Mouse (Mus musculus) heart, embryonic 16.5 days (tissue): Measurements from ENCODE around the gene Sgf29. TPM values are rescaled to one million over a fixed set of nuclear protein-coding genes. Genes with fewer than 3 reads are reported as not detected.
A peak's percentile ranks its signal among the peaks of the same experiment; 100 is the strongest.

Experiments
- ATAC-seq: fragments of 200-750 bp; cut with Nextera tagmentation; replicated peaks from 2 replicates; pipeline ENCODE4 v1.8.0; 2017; ENCODE audit warnings: moderate number of reproducible peaks; ENCODE audit not compliant: insufficient read depth, low FRiP score; ENCODE audit errors: extremely low read depth
- H3K27ac ChIP-seq: fragments of 300-500 bp; sonication (generic); 2 replicates; pipeline ENCODE4 v1.5.1; 2014; ENCODE audit warnings: mild to moderate bottlenecking, low read length, control low read depth, moderate library complexity
- H3K27me3 ChIP-seq: fragments of 300-500 bp; sonication (generic); 2 replicates; pipeline ENCODE4 v1.6.1; 2014; ENCODE audit warnings: low read length, mixed read lengths; ENCODE audit not compliant: control insufficient read depth, insufficient read depth
- H3K36me3 ChIP-seq: fragments of 300-500 bp; sonication (generic); 2 replicates; pipeline ENCODE4 v1.6.1; 2014; ENCODE audit not compliant: control insufficient read depth, insufficient read depth
- H3K4me1 ChIP-seq: fragments of 300-500 bp; sonication (generic); 2 replicates; pipeline ENCODE4 v1.6.1; 2014; ENCODE audit warnings: low read length, mixed read lengths; ENCODE audit not compliant: control insufficient read depth, insufficient read depth
- H3K4me2 ChIP-seq: fragments of 300-500 bp; sonication (generic); 2 replicates; pipeline ENCODE4 v1.6.1; 2014; ENCODE audit warnings: low read depth, mild to moderate bottlenecking, control low read depth, low read length
- H3K4me3 ChIP-seq: fragments of 300-500 bp; sonication (generic); 2 replicates; pipeline ENCODE4 v1.5.1; 2014; ENCODE audit warnings: mild to moderate bottlenecking, control low read depth, low read length
- H3K9ac ChIP-seq: fragments of 300-500 bp; sonication (generic); 2 replicates; pipeline ENCODE4 v1.6.1; 2014; ENCODE audit warnings: low read length, control low read depth
- H3K9me3 ChIP-seq: fragments of 300-500 bp; sonication (generic); replicated peaks from 2 replicates; pipeline ENCODE4 v1.6.1; 2016; ENCODE audit warnings: low read length; ENCODE audit not compliant: control insufficient read depth
- WGBS: fragments of 180-500 bp; shearing (Covaris S2); extraction: QIAGEN DNeasy Blood & Tissue Kit; methylation state at CpG from one replicate; pipeline ENCODE4 v1.1.7; 2014; 5-methylcytosine and 5-hydroxymethylcytosine counted together
- polyA plus RNA-seq: library from polyadenylated mRNA; unstranded; fragments of >200 nt; fragmentation: Nextera tagmentation; extraction: Ambion mirVana; gene quantifications from 2 replicates; pipeline ENCODE4 v1.2.1, GENCODE M21; 2015

The Sgf29 gene
- polyA plus RNA-seq, 1 experiment from 2014 or later, result 39.1 TPM

GRCm38 (mm10) chr7:126650852-126651251 lies 1.7 kb downstream of the Sgf29 start:
- Histone ChIP-seq H3K4me3 (no peak overlapping the region), H3K4me2 (no peak overlapping the region), H3K36me3 (no peaks in the 10 kb centered on the region), H3K9ac (no peak overlapping the region), H3K4me1 (peaks cover 5% of the 10 kb centered on the region; the same call in 1 of the 2 replicates), H3K27me3 (no peaks in the 10 kb centered on the region), H3K9me3 (no peaks in the 10 kb centered on the region), H3K27ac (no peak overlapping the region)
- no peak for ATAC-seq
- WGBS, result 63% methylated on average over 2 of the region's 2 CpGs

DNA sequence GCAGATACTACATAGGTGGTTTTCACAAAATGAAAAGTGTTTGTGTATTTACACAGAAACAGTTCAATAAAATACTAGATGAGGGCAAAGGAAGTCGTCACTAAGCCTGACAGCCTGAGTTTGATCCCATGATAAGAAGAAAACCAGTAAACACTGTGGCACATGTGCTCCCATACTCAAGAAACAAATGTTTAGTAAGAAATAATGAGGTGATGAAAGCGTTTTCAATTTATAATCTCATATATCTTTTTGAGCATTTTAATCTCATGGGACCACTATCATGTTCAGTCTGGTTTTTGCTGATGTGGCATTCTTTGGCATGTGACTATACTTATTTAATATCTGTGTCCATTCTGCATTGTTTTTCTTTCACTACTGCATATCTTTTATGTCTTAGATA lies 4.9 kb downstream of the Sgf29 start:
- Histone ChIP-seq H3K9ac (no peak overlapping the region), H3K27ac (no peak overlapping the region), H3K4me2 (no peak overlapping the region), H3K4me1 (peaks cover 5% of the 10 kb centered on the region; the same call in 1 of the 2 replicates), H3K36me3 (no peaks in the 10 kb centered on the region), H3K27me3 (no peaks in the 10 kb centered on the region), H3K9me3 (no peaks in the 10 kb centered on the region), H3K4me3 (no peak overlapping the region)
- ATAC-seq, result no peak
- WGBS, result 76% methylated on average over 2 of the region's 2 CpGs

- Histone ChIP-seq H3K9ac (no peak overlapping the region), H3K4me2 (no peak overlapping the region), H3K27ac (peak overlapping the region; percentile 42; the same call in 1 of the 2 replicates), H3K36me3 (no peaks in the 10 kb centered on the region), H3K27me3 (no peaks in the 10 kb centered on the region), H3K4me3 (no peak overlapping the region), H3K4me1 (no peaks in the 10 kb centered on the region), H3K9me3 (no peaks in the 10 kb centered on the region)
- 78% methylated on average over 3 of the region's 3 CpGs for WGBS
- ATAC-seq, result no peak
These were observed 6.6 kb downstream of the Sgf29 start for GRCm38 (mm10) chr7:126655695-126656094.

DNA sequence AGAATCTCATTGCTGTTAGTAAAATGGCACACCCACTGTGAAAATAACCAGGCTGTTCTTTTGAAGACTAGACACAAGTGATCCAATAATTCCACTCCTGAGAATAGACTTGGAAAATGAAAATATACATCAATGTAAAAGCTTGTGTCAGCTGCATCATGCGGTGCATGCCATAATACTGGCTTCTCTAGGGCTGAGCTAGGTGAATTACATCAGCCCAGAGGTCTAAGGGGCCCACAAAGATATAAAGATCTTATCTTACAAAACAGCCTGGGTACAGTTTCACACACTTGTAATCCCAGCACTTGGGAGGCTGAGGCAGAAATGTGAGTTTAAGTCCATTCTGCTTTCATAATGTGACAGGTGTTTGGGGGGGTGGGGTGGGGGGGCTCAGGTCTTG lies 8.4 kb downstream of the Sgf29 start:
- Histone ChIP-seq H3K4me3 (no peak overlapping the region), H3K9me3 (no peaks in the 10 kb centered on the region), H3K4me2 (no peak overlapping the region), H3K27me3 (no peaks in the 10 kb centered on the region), H3K9ac (no peak overlapping the region), H3K27ac (no peak overlapping the region), H3K36me3 (no peaks in the 10 kb centered on the region), H3K4me1 (no peaks in the 10 kb centered on the region)
- no peak for ATAC-seq
- 97% methylated on average over 1 of the region's 1 CpGs for WGBS

DNA sequence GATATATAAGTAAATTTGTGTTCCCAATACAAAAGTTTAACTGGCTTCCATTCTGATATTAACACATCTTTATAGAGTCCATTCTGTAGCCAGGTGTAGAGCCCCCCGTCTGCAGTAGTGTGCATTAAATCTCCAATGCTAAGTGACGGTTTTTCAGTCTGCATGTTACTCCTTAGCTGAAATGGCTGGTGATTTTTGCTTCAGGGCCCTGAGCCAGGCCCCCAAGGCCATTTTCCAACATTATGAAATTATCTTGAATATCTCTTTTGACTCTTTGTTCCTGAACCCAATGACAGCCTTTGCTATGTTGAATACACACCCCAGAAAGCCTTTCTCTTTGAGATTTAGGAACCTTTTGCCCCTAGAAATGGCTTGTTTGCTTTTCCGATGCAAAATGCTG lies 10.7 kb downstream of the Sgf29 start:
- Histone ChIP-seq H3K36me3 (0 out of 2 replicates have a peak, but pooled peaks cover 2% of the 10 kb centered on the region), H3K27ac (no peak overlapping the region), H3K4me3 (no peak overlapping the region), H3K9ac (no peak overlapping the region), H3K27me3 (no peaks in the 10 kb centered on the region), H3K4me2 (no peak overlapping the region), H3K4me1 (no peaks in the 10 kb centered on the region), H3K9me3 (no peaks in the 10 kb centered on the region)
- ATAC-seq, result no peak
- 85% methylated on average over 3 of the region's 3 CpGs for WGBS

DNA sequence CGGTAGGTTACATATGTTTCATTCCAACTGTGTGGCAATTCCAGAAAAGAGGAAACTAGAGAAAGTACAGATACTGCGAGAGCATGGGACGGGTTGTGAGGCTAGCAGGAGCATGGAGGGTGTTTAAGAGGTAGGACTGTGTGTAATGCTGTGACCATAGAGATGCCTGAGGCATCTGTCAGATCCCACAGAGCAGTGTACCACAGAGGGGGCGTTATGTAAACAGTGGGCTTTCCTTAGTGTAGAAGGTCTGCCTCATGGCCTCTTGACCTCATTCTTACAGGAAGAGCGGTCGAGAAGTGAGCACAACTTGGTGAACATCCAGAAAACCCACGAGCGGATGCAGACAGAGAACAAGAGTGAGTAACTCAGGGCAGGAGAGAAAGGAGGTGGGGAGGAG lies 14.5 kb downstream of the Sgf29 start:
- ATAC-seq, result no peak; the same call in 1 of the 2 replicates

GRCm38 (mm10) chr7:126665269-126665668 lies 16.2 kb downstream of the Sgf29 start:
- no peak for ATAC-seq
- Histone ChIP-seq H3K27ac (no peak overlapping the region), H3K9me3 (no peaks in the 10 kb centered on the region), H3K4me3 (no peak overlapping the region), H3K36me3 (peaks cover 15% of the 10 kb centered on the region), H3K4me2 (no peak overlapping the region), H3K27me3 (no peaks in the 10 kb centered on the region), H3K4me1 (0 out of 2 replicates have a peak, but pooled peaks cover 5% of the 10 kb centered on the region), H3K9ac (no peak overlapping the region)
- WGBS, result 94% methylated on average over 3 of the region's 3 CpGs

More for the DNA sequence above, 14.5 kb downstream of the Sgf29 start:
- 0 out of 2 replicates have a peak, but pooled peaks cover 5% of the 10 kb centered on the region for H3K4me1 ChIP-seq
- no peaks in the 10 kb centered on the region for H3K27me3 ChIP-seq
- H3K4me3 ChIP-seq, result no peak overlapping the region
- H3K9me3 ChIP-seq, result no peaks in the 10 kb centered on the region
- peaks cover 15% of the 10 kb centered on the region for H3K36me3 ChIP-seq
- no peak overlapping the region for H3K4me2 ChIP-seq
- WGBS, result 69% methylated on average over 8 of the region's 8 CpGs
- no peak overlapping the region for H3K27ac ChIP-seq
- no peak overlapping the region for H3K9ac ChIP-seq

GRCm38 (mm10) chr7:126667495-126668090 lies 18.5 kb downstream of the Sgf29 start:
- Histone ChIP-seq H3K9me3 (no peaks in the 10 kb centered on the region), H3K4me2 (no peak overlapping the region), H3K27me3 (no peaks in the 10 kb centered on the region), H3K27ac (peak overlapping the region; percentile 78), H3K36me3 (peaks cover 26% of the 10 kb centered on the region), H3K9ac (no peak overlapping the region), H3K4me3 (no peak overlapping the region), H3K4me1 (0 out of 2 replicates have a peak, but pooled peaks cover 5% of the 10 kb centered on the region)
- WGBS, result 81% methylated on average over 9 of the region's 9 CpGs
- no peak for ATAC-seq

DNA sequence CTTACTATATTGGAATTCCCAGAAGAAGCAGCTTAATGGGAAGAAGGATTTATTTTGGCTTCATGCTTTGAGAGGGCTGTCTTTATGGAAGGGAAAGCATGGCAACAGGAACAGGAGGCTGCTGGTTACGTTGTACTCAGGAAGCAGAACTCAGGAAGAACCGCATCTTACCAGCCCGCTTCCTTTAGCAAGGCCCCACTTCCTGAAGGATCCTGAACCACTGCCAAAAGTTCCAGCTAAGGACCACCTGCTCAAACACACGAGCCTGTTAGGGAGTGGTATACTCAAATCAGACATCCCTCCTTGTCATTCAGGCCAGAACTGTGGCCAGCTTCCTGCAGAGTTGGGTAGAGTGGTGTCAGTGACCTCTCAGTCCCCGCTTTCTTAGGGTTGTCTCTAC lies 19.3 kb downstream of the Sgf29 start:
- H3K4me3 ChIP-seq, result no peak overlapping the region
- ATAC-seq, result peak; percentile 64
- no peak overlapping the region for H3K9ac ChIP-seq
- H3K9me3 ChIP-seq, result no peaks in the 10 kb centered on the region
- peak overlapping the region; percentile 78 for H3K27ac ChIP-seq
- 60% methylated on average over 5 of the region's 5 CpGs for WGBS
- no peaks in the 10 kb centered on the region for H3K27me3 ChIP-seq
- H3K4me1 ChIP-seq, result 0 out of 2 replicates have a peak, but pooled peaks cover 5% of the 10 kb centered on the region
- H3K36me3 ChIP-seq, result peaks cover 29% of the 10 kb centered on the region
- H3K4me2 ChIP-seq, result no peak overlapping the region
